Mouse (Mus musculus) myocyte (in vitro differentiated cells): ENCODE results near the gene Fkrp. TPM values are rescaled to one million over a fixed set of nuclear protein-coding genes. Genes with fewer than 3 reads are reported as not detected.

Source experiments
- H3K27me3 ChIP-seq: one replicate; pipeline ENCODE4 v1.6.1; 2011; ENCODE audit not compliant: control insufficient read depth, insufficient read depth, insufficient read length
- H3K36me3 ChIP-seq: one replicate; pipeline ENCODE4 v1.6.1; 2011; ENCODE audit not compliant: control insufficient read depth, insufficient read depth
- H3K4me2 ChIP-seq: one replicate; pipeline ENCODE4 v1.6.1; 2011; ENCODE audit warnings: low read depth, control low read depth
- H3K4me3 ChIP-seq: one replicate; pipeline ENCODE4 v1.5.1; 2011; ENCODE audit warnings: mild to moderate bottlenecking, control low read depth, moderate library complexity
- H3K79me2 ChIP-seq: one replicate; pipeline ENCODE4 v1.6.1; 2011; ENCODE audit not compliant: control insufficient read depth, insufficient read depth
- H3ac ChIP-seq: one replicate; pipeline ENCODE4 v1.6.1; 2011; ENCODE audit not compliant: control insufficient read depth, insufficient read length
- CEBPB ChIP-seq: IDR thresholded peaks from 2 replicates; pipeline ENCODE4 v1.6.1; 2011; ENCODE audit warnings: mild to moderate bottlenecking, moderate library complexity; ENCODE audit not compliant: poor library complexity, insufficient read depth, severe bottlenecking
- E2F4 ChIP-seq: IDR thresholded peaks from one replicate; pipeline ENCODE4 v1.6.1; 2011; ENCODE audit warnings: mild to moderate bottlenecking, control low read depth, moderate library complexity; ENCODE audit not compliant: insufficient read depth
- MAX ChIP-seq: IDR thresholded peaks from one replicate; pipeline ENCODE4 v1.6.1; 2011; ENCODE audit warnings: low read depth, mild to moderate bottlenecking, control low read depth
- MYOD1 ChIP-seq, 3 experiments: IDR thresholded peaks; one replicate each; pipeline ENCODE4 v1.6.1; 2011; ENCODE audit warnings: control low read depth in 2 of 3, low read depth in 2 of 3, mild to moderate bottlenecking in 2 of 3, moderate library complexity in 1 of 3; ENCODE audit not compliant: insufficient read length in 2 of 3, control insufficient read depth in 1 of 3
- MYOG ChIP-seq, 3 experiments: IDR thresholded peaks; one replicate each; pipeline ENCODE4 v1.6.1; 2011; ENCODE audit warnings: control low read depth in 2 of 3, low read depth in 2 of 3, mild to moderate bottlenecking in 2 of 3; ENCODE audit not compliant: insufficient read length in 2 of 3, control insufficient read depth in 1 of 3, insufficient read depth in 1 of 3
- POLR2A ChIP-seq: IDR thresholded peaks from one replicate; pipeline ENCODE4 v1.6.1; 2011; ENCODE audit warnings: low read depth, mild to moderate bottlenecking, control low read depth, moderate library complexity; ENCODE audit not compliant: insufficient read length
- POLR2AphosphoS2 ChIP-seq: IDR thresholded peaks from one replicate; pipeline ENCODE4 v1.6.1; 2011; ENCODE audit warnings: low read depth, control low read depth; ENCODE audit not compliant: insufficient read length
- REST ChIP-seq: IDR thresholded peaks from one replicate; pipeline ENCODE4 v1.6.1; 2011; ENCODE audit warnings: mild to moderate bottlenecking, control low read depth, moderate library complexity; ENCODE audit not compliant: insufficient read depth, insufficient read length
- SRF ChIP-seq: IDR thresholded peaks from one replicate; pipeline ENCODE4 v1.6.1; 2011; ENCODE audit warnings: low read depth; ENCODE audit not compliant: control insufficient read depth, insufficient read length
- TCF12 ChIP-seq: IDR thresholded peaks from one replicate; pipeline ENCODE4 v1.6.1; 2011; ENCODE audit warnings: mild to moderate bottlenecking, control low read depth; ENCODE audit not compliant: poor library complexity, insufficient read depth, severe bottlenecking
- TCF3 ChIP-seq: IDR thresholded peaks from one replicate; pipeline ENCODE4 v1.6.1; 2011; ENCODE audit warnings: low read depth, control low read depth; ENCODE audit not compliant: insufficient read length
- USF1 ChIP-seq: IDR thresholded peaks from one replicate; pipeline ENCODE4 v1.6.1; 2011; ENCODE audit warnings: low read depth, mild to moderate bottlenecking, control low read depth, moderate library complexity
- polyA plus RNA-seq: library from polyadenylated mRNA; unstranded; fragments of >200 nt; fragmentation: generic; extraction: Trizol; gene quantifications from one replicate; pipeline ENCODE4 v1.2.1, GENCODE M21; 2012; ENCODE audit warnings: missing spikeins

The Fkrp gene
- polyA plus RNA-seq, 1 experiment, result 26.7 TPM

DNA sequence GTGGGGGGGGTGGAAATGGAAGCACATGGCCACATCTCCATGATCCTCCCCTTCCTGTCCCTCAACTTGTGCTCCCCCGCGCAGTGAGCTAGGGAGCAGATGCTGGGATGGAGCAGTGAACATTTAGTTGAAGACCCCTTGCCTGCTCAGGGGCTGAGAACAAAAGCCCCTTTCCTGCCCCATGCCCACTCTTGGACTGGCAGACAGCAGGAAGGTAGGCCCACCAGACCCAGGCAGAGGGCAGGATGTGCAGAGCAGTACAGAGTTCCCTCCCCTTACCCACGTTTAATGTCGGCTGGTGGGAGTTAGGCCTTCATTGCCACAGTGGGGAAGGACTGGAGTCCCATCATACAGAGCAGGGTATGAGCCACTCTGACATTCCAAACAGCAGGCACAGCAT is 24.5 kb upstream of the Fkrp start:
- Histone ChIP-seq H3ac (no peak overlapping the region), H3K36me3 (peaks cover 3% of the 10 kb centered on the region), H3K79me2 (no peaks in the 10 kb centered on the region), H3K4me3 (no peak overlapping the region), H3K4me2 (no peak overlapping the region), H3K27me3 (no peaks in the 10 kb centered on the region)
- TF ChIP-seq REST (no peak), MYOD1 (IDR thresholded peaks at IDR 0.05; ENCODE audit: control insufficient read depth in 1 of 3, insufficient read length in 2 of 3, low read depth in 2 of 3) (no peak), SRF (no peak), CEBPB (no peak), MYOG (IDR thresholded peaks at IDR 0.05; ENCODE audit: control insufficient read depth in 1 of 3, insufficient read depth in 1 of 3, insufficient read length in 2 of 3, low read depth in 2 of 3) (no peak), POLR2A (no peak), POLR2AphosphoS2 (no peak), USF1 (no peak), E2F4 (no peak), TCF3 (no peak)

DNA sequence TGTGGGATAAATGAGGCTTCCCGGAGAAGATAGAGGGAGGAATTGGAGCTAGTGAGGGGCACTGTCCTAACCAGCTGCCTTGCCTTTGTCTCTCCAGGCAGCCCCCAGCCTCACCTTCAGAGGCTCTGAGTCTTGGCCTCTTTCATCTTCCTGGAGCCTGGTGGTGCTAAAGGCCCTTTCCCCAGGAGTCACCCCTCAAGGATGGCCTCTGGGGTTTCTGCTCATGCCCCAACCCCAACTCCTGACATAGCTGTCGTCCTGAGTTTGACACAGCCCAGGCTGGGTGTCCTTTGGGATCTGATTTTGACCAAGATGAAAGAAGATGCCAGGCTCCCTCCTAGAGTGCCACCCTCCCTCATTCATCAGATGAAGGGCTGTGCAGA is 23.6 kb upstream of the Fkrp start:
- H3K79me2 ChIP-seq, result no peaks in the 10 kb centered on the region
- no peak overlapping the region for H3K4me3 ChIP-seq
- no peak overlapping the region for H3K4me2 ChIP-seq
- TF ChIP-seq TCF3 (no peak), TCF12 (no peak), MYOD1 (IDR thresholded peaks at IDR 0.05; ENCODE audit: control insufficient read depth in 1 of 3, insufficient read length in 2 of 3, low read depth in 2 of 3) (no peak), MAX (no peak), E2F4 (no peak), USF1 (no peak), REST (no peak), MYOG (IDR thresholded peaks at IDR 0.05; ENCODE audit: control insufficient read depth in 1 of 3, insufficient read depth in 1 of 3, insufficient read length in 2 of 3, low read depth in 2 of 3) (no peak), POLR2A (no peak), CEBPB (no peak), SRF (no peak), POLR2AphosphoS2 (no peak)
- peaks cover 3% of the 10 kb centered on the region for H3K36me3 ChIP-seq
- no peak overlapping the region for H3ac ChIP-seq
- no peaks in the 10 kb centered on the region for H3K27me3 ChIP-seq

DNA sequence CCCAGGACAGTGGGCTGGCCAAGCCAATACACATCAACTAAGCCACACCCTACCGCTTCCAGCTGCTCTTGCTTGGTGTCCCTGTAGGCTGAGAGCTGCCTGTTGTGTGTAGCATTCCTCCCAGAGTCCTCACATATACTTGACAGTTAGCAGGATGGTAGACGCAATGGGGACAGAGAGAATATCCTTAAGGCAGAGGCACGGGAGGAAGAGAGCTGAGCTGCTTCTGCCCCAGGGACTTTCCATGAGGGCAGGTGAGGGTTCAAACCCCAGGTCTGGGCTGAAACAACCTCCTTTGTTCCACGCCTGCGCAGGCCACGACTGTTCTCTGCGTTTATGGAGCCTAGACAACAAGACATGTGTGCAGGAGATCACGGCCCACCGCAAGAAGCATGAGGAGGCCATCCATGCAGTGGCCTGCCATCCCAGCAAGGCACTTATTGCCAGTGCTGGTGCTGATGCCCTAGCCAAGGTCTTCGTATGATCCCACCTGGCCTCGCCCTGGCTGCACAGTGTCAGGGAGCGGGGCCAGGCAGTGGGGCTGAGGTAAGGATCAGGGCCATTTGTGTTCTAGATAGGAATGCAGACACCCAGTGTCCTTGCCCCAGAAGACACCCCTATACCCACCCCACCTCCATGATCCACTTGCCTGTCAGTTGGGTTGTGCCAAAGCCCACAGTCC is 23.0 kb upstream of the Fkrp start:
- Histone ChIP-seq H3K27me3 (no peaks in the 10 kb centered on the region), H3K4me3 (no peak overlapping the region), H3K79me2 (no peaks in the 10 kb centered on the region), H3ac (no peak overlapping the region), H3K4me2 (no peak overlapping the region), H3K36me3 (peaks cover 3% of the 10 kb centered on the region)
- TF ChIP-seq E2F4, result no peak
- no peak for TF ChIP-seq POLR2A
- TF ChIP-seq TCF12, result no peak
- no peak for TF ChIP-seq MYOG (IDR thresholded peaks at IDR 0.05; ENCODE audit: control insufficient read depth in 1 of 3, insufficient read depth in 1 of 3, insufficient read length in 2 of 3, low read depth in 2 of 3)
- TF ChIP-seq MYOD1 (IDR thresholded peaks at IDR 0.05; ENCODE audit: control insufficient read depth in 1 of 3, insufficient read length in 2 of 3, low read depth in 2 of 3), result no peak
- no peak for TF ChIP-seq SRF
- TF ChIP-seq POLR2AphosphoS2, result no peak
- TF ChIP-seq USF1, result no peak
- TF ChIP-seq REST, result no peak
- TF ChIP-seq MAX, result no peak
- TF ChIP-seq TCF3, result no peak
- no peak for TF ChIP-seq CEBPB

DNA sequence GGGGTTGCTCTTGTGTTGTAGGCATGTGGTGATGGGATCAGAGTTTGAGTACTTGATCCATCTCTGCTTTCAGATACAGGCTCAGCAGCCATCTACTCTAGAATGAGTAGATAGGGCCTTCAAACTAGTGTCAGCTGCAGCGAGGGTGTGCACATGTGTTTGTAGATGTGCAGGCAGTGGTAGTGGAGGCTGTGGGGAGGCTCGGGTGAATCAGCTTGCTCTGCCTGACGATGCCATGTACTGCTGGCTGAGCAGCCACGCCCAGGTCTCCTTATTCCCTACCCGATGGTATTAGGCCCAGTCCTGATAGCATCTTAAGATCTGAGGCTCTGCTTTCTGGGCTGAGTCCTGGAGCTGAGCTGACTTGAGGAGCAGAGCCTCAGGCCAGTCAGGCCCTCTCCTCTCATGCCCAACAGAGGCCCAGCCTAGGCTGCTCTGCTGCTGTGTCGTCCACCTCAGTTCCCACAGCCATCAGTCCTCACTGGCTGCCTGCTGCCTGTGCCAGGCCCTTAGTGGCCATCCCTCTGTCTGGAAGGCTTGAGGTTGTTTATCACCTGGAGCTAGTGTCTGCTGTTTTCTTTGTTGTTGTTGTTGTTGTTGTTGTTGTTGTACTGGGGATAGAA is 22.4 kb upstream of the Fkrp start:
- H3K36me3 ChIP-seq, result peaks cover 3% of the 10 kb centered on the region
- no peak overlapping the region for H3K4me2 ChIP-seq
- H3K4me3 ChIP-seq, result no peak overlapping the region
- H3K79me2 ChIP-seq, result no peaks in the 10 kb centered on the region
- no peak overlapping the region for H3ac ChIP-seq
- H3K27me3 ChIP-seq, result no peaks in the 10 kb centered on the region
- TF ChIP-seq MYOG (IDR thresholded peaks at IDR 0.05; ENCODE audit: control insufficient read depth in 1 of 3, insufficient read depth in 1 of 3, insufficient read length in 2 of 3, low read depth in 2 of 3), result no peak
- TF ChIP-seq E2F4, result no peak
- TF ChIP-seq POLR2A, result no peak
- TF ChIP-seq POLR2AphosphoS2, result no peak
- no peak for TF ChIP-seq MYOD1 (IDR thresholded peaks at IDR 0.05; ENCODE audit: control insufficient read depth in 1 of 3, insufficient read length in 2 of 3, low read depth in 2 of 3)
- TF ChIP-seq MAX, result no peak
- TF ChIP-seq TCF12, result no peak
- TF ChIP-seq TCF3, result no peak
- no peak for TF ChIP-seq CEBPB
- no peak for TF ChIP-seq USF1
- TF ChIP-seq REST, result no peak
- no peak for TF ChIP-seq SRF
